Mouse (Mus musculus): ENCODE data around the gene Trub2. TPM values are rescaled to one million over a fixed set of nuclear protein-coding genes. Genes with fewer than 3 reads are reported as not detected.
A peak's percentile ranks its signal among the peaks of the same experiment; 100 is the strongest.
"Not testable (repeated sequence)": the region's sequence is repeated elsewhere in the genome, so short reads cannot be mapped to it uniquely, and the experiment has no call there.

Gene Trub2
- 10 to 100 TPM; 38.8 to 73.6 (median 49.8) TPM for total RNA-seq (2022)

DNA sequence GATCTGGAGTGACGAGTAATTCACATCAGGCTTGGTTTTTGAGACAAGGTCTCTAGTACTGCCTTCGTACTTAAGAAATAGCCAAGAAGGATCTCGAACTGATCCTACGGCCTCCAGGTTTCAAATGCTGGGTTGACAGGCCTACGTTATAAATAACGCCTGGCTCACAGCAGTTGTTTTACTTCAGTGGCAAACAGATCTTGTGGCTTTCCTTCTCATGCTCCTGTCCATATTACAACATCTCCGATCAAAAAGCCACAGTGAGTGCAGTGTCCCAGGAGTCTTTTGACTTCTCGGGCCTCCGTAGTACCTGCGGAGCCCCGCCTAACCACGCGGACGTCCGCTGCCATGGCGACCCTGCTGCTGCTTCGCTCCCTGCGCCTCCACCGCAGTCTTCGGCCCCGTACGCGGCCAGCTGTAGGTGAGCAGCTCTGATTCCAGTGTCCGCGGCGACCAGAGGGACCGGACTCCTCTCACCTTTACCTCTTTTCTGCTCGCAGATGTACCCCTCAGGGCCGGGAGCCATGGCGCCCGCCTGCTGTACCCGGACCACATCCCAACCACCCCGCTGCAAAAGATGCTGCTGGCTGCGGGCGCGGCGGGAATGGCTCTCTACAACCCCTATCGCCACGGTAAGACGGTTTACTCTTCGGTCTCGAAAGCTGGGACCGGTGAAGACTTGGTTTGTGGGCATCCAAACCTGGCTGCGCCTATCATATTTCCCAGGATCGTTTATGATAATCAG, at the start of gene Trub2:
Trub2 (minus strand) TSS at position 566 of the 745 bp plus-strand sequence.
- DNase-seq: peak; percentile 83

DNA sequence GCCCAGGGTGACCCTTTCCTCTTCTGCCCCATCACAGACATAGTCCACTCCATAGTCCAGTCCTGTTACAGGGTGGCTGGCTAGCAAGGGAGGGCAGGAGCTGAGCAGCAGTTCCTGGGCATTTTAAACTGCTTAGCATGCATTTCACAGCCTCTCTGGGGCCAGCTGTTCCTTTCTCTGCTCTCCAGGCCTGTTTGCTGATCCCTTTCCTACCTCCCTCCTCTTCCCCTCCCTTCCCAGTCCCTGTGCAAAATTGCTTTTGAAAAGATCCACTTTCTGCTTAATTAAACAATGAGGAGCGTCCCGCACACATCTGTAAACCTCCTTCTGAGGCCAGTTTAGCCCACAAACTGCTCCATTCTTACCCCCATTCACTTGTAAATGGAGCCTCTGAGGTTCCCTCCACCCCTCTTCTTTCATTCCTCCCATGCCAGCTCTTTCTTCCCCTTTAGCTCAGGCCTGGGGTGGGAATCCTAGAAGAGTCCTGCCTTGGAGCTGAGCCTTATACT, 47.1 kb upstream of the Trub2 start:
- DNase-seq: no peak

DNA sequence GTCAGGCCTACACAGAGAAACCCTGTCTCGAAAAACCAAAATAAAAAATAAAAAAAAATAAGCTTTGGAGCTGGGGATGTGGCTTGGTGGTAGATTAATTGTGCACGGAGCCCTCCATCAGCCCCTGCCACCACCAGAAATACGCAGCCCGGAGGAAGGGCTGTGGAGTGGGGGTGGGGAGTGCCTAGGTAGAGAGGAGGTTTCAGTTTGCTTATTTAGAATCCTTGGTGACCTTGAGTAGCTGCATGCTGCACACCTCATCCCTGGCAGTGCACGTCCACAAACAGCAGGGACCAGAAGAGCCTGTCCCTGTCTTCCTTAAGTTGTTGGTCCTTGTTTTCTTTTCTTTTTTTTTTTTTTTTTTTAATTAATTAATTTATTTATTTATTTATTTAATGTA, 45.5 kb upstream of the Trub2 start:
- DNase-seq: no peak

- no peak for DNase-seq
These were observed 42.8 kb upstream of the Trub2 start for GRCm38 (mm10) chr2:29831106-29831505.

DNA sequence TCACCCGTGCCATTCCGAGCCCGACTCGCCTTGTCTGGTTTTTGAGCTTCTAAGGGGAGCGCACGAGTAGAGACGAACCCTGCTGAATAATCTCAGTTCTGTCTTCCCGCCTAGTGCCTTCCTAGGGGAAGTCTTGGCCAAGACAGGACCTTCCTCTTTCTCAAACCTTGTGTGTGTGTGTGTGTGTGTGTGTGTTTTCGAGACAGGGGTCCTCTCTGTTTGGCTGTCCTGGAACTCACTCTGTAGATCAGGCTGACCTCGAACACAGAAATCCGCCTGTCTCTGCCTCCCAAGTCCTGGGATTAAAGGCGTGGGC, 39.4 kb upstream of the Trub2 start:
- DNase-seq: no peak

DNA sequence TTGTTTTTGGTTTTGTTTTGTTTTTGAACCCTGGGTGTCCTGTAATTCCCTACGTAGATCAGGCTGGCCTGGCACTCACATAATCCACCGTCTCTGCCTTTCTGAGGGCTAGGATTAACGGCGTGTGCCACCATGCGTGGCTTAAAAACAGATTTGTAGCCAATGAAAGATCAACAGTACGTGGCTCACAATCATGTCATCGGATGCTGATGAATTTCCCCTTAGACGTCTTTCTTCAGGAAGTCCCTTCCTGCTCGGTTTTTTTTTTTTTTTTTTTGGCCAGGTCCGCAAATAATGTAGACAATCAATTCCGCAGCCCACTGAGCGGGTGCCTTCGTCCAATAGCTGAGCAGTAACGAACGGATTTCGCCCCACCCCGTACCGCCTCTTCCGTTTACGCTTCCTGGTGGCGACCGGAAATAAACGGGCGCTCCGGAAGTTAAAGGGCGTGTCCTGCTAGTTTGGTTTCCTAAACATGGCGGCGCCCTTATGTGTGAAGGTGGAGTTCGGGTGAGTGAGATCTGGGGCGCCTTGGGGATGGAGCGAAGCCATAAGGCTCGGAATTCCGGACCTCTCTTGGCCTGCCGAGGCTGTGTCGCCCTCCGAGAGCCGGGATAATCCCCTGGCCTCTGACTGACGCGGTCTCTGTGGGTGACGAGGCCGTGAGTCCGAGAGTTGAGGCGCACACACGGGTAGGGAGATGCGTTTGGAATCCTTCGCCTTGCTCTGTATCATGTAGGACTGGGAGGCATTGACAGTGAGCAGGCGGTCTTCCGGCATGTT, 38.8 kb upstream of the Trub2 start:
- peak; percentile 97 for DNase-seq

- DNase-seq: no peak
These were observed 38.1 kb upstream of the Trub2 start for GRCm38 (mm10) chr2:29826318-29826925.

DNA sequence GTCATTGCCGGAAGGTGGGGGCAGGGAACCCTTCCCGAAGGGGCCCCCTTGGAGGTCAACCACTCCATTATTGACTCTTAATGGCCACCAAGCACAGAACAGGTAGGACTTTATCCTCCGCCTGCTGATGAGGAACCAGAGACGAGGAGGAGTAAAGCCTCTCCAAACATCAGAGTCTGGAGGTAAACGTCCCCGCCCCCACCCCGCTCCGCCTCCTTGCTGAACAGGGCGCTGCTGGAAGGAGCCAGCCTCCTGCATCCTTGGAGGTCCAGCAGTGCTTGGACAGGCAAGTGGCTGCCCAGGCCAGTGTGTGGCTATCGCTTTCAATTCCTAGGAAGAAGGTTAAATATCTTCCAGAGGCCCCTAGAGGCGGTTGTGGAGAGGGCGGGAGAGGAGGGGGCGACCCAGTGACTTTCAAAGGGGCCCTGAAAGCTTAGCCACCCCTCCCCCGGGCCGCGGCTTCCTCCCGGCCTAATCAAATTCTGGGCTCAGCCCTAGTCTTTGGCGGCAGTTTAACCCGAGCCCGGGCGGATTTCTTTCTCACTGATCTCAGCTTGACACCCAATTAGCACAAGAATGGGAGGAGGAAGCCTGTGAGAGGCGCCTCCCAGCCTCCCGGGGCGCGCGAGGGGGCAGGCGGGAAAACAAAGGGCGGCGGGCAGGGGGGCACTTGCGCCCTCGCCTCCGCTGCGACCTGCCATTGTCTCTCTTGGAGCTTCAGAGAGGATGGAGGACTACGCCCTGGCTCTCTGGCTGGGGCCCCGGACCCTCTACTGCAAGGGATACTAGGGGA, 31.9 kb upstream of the Trub2 start, which contains the start of gene Urm1:
Urm1 (plus strand) TSS at position 51 of the 793 bp plus-strand sequence.
- no peak for DNase-seq

DNA sequence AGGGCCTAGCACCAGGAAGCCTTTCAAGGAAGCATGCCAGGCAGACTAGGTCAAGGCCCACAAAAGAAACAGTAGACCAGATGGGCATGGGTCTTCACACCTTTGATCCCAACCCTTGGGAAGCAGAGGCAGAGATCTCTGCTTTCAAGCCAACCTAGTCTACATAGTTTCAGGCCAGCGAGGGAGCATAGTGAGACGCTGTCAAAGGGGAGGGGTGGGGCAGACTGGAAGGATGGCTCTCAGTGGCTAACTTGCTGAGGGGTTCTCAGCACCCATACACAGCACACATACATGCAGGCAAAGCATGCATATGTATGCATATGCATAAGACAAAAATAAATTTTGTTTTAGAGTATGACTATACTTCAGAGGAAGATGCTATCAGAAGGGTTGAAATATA, 31.1 kb upstream of the Trub2 start:
- DNase-seq: no peak

DNA sequence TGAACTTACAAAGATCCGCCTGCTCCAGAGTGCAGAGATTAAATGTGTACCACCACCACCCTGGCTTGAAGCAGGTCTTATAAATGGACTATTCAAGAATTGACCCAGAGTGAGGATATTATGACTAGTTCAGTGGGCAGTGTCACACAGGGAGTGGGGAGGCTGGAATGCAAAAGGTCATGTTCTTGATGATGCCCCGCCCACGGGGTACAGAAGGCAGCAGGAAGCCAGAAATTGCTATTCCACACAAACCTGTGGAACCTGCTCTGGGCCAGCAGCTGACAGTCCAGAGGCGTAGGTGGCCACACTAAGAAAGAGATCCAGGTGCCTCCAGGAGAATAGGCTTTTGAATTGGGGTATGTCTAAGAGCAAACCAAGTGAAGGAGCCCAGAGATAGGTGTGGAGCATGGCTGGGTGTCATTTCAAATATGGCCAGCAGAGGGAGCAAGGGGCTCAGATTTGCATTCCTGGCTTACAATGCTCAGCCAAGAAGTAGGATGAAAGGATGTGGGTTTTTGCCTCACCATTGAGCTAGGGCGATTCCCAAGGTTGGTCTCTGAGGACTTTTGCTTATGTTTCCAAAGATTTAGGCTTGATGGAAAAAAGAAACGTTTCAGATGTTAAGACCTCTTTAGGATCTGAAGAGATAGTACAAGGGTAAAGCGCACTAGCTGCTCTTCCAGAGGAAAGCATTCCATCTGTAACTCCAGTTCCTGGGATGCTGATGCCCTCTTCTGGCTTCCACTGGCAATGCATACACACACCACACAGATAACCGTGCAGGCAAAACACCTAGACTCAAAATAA, 29.3 kb upstream of the Trub2 start:
- peak; percentile 66 for DNase-seq

DNA sequence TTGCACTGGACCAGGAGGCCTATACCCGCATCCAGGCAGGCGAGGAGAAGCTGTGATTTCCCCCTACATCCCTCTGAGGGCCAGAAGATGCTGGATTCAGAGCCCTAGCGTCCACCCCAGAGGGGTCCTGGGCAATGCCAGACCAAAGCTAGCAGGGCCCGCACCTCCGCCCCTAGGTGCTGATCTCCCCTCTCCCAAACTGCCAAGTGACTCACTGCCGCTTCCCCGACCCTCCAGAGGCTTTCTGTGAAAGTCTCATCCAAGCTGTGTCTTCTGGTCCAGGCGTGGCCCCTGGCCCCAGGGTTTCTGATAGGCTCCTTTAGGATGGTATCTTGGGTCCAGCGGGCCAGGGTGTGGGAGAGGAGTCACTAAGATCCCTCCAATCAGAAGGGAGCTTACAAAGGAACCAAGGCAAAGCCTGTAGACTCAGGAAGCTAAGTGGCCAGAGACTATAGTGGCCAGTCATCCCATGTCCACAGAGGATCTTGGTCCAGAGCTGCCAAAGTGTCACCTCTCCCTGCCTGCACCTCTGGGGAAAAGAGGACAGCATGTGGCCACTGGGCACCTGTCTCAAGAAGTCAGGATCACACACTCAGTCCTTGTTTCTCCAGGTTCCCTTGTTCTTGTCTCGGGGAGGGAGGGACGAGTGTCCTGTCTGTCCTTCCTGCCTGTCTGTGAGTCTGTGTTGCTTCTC, 27.5 kb upstream of the Trub2 start:
- no peak for DNase-seq

GRCm38 (mm10) chr2:29803400-29803831, 15.1 kb upstream of the Trub2 start:
- no peak for DNase-seq

DNA sequence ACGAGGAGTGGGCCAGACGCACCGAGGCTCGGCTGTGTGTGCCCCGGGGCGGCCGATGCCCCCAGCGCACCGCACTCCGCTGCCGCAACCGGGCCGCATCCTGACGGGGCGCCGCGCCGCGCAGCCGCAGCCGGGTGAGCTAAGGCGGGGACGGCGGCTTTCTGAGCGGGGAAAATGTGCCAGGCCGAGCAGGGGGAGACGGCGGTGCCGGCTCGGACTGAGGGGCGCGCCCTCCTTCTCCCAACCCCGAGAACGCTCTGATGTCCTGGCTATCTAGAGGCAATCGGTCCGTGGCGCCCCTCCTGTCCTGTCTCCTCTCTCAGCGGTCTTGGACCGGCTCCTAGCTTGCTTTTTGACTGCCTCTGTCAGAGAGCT, 14.5 kb upstream of the Trub2 start:
- no peak for DNase-seq

DNA sequence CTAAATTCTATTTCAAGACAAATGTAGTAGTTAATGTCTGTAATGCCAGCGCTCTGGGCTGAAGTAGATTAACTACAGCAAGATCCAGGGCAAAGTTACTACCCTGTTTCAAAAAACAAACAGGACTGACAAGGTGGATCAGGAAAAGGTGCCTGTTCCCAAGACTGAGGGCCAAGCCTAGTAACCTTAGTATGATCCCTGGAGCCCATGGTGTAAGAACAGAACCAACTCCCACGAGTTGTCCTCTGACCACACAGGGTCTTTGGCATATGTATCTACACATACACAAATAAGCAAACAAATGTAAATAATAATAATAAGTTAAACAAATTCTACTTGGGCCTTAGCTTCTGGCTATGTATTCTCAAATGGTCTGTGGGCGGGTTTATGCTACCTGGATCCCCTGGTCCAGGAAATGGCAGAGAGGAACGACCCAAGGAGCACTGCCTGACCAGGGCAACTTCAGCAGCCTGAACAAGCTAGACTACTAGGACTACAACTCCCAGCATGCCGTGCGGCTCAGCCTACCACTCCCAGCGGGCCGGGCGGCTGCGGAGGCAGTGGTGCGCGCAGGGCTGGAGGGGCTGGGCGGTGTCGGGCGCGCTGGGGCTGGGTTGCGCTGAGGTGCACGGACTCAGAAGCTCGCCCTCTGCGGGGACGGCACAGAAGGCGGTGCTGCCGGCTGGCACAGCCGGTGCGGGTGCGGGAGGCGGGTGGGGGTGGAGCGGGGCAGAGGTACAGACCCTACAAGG, 13.9 kb upstream of the Trub2 start, which contains the start of gene Slc27a4:
Slc27a4 (plus strand) TSS at position 560 of the 752 bp plus-strand sequence.
- peak; percentile 95 for DNase-seq

DNA sequence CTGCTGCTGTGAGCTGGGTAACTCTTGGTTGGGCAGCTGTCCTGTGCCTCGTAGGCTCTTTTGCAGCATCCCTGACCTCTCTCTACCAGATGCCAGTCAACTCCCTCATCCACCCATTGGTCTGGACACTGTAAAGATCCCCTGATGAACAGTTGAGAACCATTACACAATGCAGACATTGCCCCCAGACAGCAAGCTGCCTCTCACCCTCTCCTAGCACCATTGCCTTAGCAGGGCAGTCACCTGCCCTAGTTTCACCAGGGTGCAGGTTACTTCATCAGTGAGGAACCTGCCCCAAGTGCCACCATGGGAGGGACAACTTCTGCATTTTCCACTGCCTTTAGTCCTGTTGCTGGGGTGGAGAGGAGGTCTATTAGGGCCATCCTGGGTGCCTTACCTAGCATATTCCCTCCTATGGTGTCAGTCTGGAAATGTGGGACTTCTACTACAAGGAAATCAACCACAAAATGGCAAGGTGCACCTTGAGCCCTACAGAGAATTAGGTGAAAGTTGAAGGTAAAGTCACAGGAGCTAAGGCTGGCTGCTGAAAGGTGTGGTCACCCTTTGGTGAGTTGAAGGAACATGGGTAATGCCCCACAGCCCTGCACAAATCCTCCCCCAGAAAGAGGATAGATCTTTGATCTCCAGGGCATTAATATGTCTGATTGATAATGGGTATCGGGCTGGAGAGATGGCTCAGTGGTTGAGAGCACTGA, 4.6 kb upstream of the Trub2 start:
- DNase-seq: no peak

- DNase-seq: peak; percentile 87
These were observed 991 bp downstream of the Trub2 start, which contains the start of gene Coq4 for GRCm38 (mm10) chr2:29787104-29787917. TSS of gene Coq4 (plus strand) at chr2:29787493.

DNA sequence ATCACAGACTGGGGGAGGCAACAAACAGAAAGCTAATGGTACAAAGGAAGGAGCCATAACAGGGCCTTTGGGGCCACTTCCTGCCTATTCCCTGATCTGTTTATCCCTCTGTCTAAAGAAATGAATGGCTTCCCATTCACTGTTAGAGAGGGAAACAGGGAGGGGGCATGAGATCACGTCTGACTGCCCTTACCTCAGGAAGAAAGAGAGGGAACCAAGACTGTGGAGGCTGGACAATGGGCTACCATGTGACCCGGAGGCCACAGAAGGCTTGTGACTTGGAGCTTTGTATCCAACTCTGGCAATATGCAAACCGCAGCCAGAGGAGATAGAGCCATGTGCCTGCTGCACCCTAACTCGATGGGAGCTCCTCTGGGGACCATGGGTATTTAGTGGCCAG, 4.0 kb downstream of the Trub2 start:
- no peak for DNase-seq

DNA sequence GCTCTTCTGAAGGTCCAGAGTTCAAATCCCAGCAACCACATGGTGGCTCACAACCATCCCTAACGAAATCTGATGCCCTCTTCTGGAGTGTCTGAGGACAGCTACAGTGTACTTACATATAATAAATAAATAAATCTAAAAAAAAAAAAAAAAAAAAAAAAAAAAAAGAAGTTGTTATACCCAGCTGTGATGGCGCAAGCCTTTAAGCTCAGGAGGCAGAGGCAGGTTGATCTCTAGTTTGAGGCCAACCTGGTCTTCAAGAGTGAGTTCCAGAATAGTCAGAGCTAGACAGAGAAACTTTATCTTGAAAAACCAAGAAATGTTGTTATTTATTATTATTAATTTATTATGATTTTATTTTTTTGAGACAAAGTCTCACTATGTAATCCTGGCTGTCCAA, 7.0 kb downstream of the Trub2 start:
- DNase-seq: not testable (repeated sequence)

Data from adrenal gland, adult 8-10 months (tissue).